Comparison of ENCODE assay signal across 8 mouse cellular contexts in the genomic region with DNA sequence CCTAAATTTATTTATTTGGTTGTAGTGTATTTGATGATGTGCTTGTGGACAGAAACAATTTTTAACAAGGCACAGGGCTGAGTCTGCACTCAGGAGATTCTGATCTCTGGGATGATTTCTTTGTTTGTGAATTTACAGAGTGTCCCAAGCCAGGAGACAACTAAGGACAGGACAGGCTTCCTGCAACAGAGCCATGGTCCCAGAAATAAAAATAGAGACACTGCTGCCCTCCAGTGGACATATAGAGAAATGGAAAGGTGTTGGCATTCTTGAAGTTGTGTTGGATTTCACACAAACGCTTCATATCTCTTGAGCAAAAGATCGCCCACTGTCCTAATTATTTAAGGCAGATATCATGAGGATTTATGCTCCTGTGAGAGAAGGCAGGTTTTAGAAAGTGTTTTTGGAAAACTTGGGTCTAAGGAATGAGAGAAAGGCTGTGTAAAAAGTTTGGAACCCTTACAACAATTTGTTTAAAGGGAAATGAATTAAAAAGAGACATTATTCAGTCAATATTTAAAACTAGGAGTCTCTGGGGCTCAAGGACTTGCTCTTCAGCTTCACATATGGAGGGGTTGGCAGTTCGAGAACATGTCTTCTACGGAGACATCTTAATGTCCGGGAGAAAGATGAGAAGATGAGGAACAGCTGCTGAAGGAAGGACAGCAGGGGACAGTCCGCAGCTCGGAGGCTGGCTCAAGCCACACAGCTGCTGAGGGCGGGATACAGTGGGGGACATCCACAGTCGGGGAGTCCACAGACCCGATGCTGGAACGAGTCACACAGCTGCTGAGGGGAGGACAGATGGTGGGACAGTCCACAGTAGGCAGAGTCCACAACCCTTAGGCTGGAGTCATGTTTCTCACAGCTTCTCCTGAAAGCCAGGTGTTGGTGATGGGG.
DNase-seq lines count a peak whose midpoint lies in the region; ATAC-seq lines count a peak whose summit lies in the region.

No protein-coding gene starts in this region.

- ATAC-seq in forebrain, embryonic 13.5 days, result peak; percentile 71
- ATAC-seq in forebrain, embryonic 12.5 days (ENCODE audit: low FRiP score), result no peak
- ATAC-seq in forebrain, embryonic 16.5 days, result peak; percentile 54
- peak; percentile 65; the same call in 1 of the 2 replicates for ATAC-seq in stomach, embryonic 14.5 days (ENCODE audit: insufficient number of reproducible peaks, insufficient read depth, low FRiP score, low read depth)

- no peaks in the 10 kb centered on the region for H3K27me3 ChIP-seq in forebrain, embryonic 13.5 days
- no peaks in the 10 kb centered on the region for H3K27me3 ChIP-seq in forebrain, embryonic 12.5 days
- H3K27me3 ChIP-seq in forebrain, embryonic 16.5 days (replicated peaks; ENCODE audit: control insufficient read depth, insufficient read depth, low read length), result no peaks in the 10 kb centered on the region
- H3K27me3 ChIP-seq in stomach, embryonic 14.5 days (ENCODE audit: control insufficient read depth, insufficient read depth, low read length), result no peaks in the 10 kb centered on the region

- no peak overlapping the region for H3K4me2 ChIP-seq in forebrain, embryonic 13.5 days
- no peak overlapping the region for H3K4me2 ChIP-seq in forebrain, embryonic 12.5 days
- H3K4me2 ChIP-seq in forebrain, embryonic 16.5 days (ENCODE audit: low read length), result no peak overlapping the region
- no peak overlapping the region for H3K4me2 ChIP-seq in stomach, embryonic 14.5 days (replicated peaks; ENCODE audit: low read depth, low read length)

- no peak overlapping the region for H3K4me3 ChIP-seq in forebrain, embryonic 13.5 days
- H3K4me3 ChIP-seq in forebrain, embryonic 12.5 days (replicated peaks), result no peak overlapping the region
- no peak overlapping the region for H3K4me3 ChIP-seq in forebrain, embryonic 16.5 days (replicated peaks; ENCODE audit: low read length)
- no peak overlapping the region for H3K4me3 ChIP-seq in stomach, embryonic 14.5 days (ENCODE audit: low read depth, low read length)

- H3K27ac ChIP-seq in forebrain, embryonic 13.5 days, result no peak overlapping the region
- no peak overlapping the region for H3K27ac ChIP-seq in forebrain, embryonic 12.5 days
- no peak overlapping the region for H3K27ac ChIP-seq in forebrain, embryonic 16.5 days (ENCODE audit: low read length)
- peak overlapping the region; percentile 50; the same call in 1 of the 2 replicates for H3K27ac ChIP-seq in stomach, embryonic 14.5 days (ENCODE audit: low read length)

- H3K9me3 ChIP-seq in forebrain, embryonic 13.5 days (replicated peaks), result no peaks in the 10 kb centered on the region
- H3K9me3 ChIP-seq in forebrain, embryonic 12.5 days, result no peaks in the 10 kb centered on the region
- H3K9me3 ChIP-seq in forebrain, embryonic 16.5 days (ENCODE audit: control insufficient read depth, low read length), result no peaks in the 10 kb centered on the region
- no peaks in the 10 kb centered on the region for H3K9me3 ChIP-seq in stomach, embryonic 14.5 days (ENCODE audit: control insufficient read depth, low read depth, low read length)

- DNase-seq in A20 (ENCODE audit: low read depth, low spot score), result peak; percentile 47
- DNase-seq in brain, adult 2 months (ENCODE audit: low read depth, low spot score), result peak; percentile 67
- DNase-seq in kidney, adult 8-10 months, result peak; percentile 42 to 49
- peak; percentile 67 for DNase-seq in lung, postnatal 14 days

- H3K36me3 ChIP-seq in forebrain, embryonic 13.5 days (ENCODE audit: poor library complexity, severe bottlenecking), result no peaks in the 10 kb centered on the region
- H3K36me3 ChIP-seq in forebrain, embryonic 12.5 days (replicated peaks), result no peaks in the 10 kb centered on the region
- H3K36me3 ChIP-seq in forebrain, embryonic 16.5 days (ENCODE audit: control insufficient read depth, insufficient read depth), result no peaks in the 10 kb centered on the region
- H3K36me3 ChIP-seq in stomach, embryonic 14.5 days (ENCODE audit: control insufficient read depth, insufficient read depth, low read length), result no peaks in the 10 kb centered on the region

- no peaks in the 10 kb centered on the region for H3K4me1 ChIP-seq in forebrain, embryonic 13.5 days
- H3K4me1 ChIP-seq in forebrain, embryonic 12.5 days, result no peaks in the 10 kb centered on the region
- H3K4me1 ChIP-seq in forebrain, embryonic 16.5 days (replicated peaks; ENCODE audit: control insufficient read depth, insufficient read depth, low read length), result no peaks in the 10 kb centered on the region
- H3K4me1 ChIP-seq in stomach, embryonic 14.5 days (ENCODE audit: control insufficient read depth, insufficient read depth, low read length), result no peaks in the 10 kb centered on the region

- WGBS in forebrain, embryonic 13.5 days, result 61% methylated on average over 11 of the region's 11 CpGs
- 63% methylated on average over 11 of the region's 11 CpGs for WGBS in forebrain, embryonic 12.5 days
- 63% methylated on average over 11 of the region's 11 CpGs for WGBS in forebrain, embryonic 16.5 days
- 32% methylated on average over 11 of the region's 11 CpGs for WGBS in stomach, embryonic 14.5 days

- H3K9ac ChIP-seq in forebrain, embryonic 13.5 days, result no peak overlapping the region
- H3K9ac ChIP-seq in forebrain, embryonic 12.5 days, result no peak overlapping the region
- no peak overlapping the region for H3K9ac ChIP-seq in forebrain, embryonic 16.5 days (replicated peaks; ENCODE audit: low read depth, low read length)
- no peak overlapping the region for H3K9ac ChIP-seq in stomach, embryonic 14.5 days (replicated peaks; ENCODE audit: low read depth, low read length)
